Mouse (Mus musculus): Measurements from ENCODE around the gene Prpf31.

Gene Prpf31

GRCm38 (mm10) chr7:3629030-3629429 lies 755 bp upstream of the Prpf31 start:
- DNase-seq (ENCODE audit: low spot score in 2 of 2), result no peak

GRCm38 (mm10) chr7:3630478-3630815 lies 662 bp downstream of the Prpf31 start:
- DNase-seq (ENCODE audit: low spot score in 2 of 2), result no peak

- no peak for DNase-seq (ENCODE audit: low spot score in 2 of 2)
Observed at GRCm38 (mm10) chr7:3643412-3643811, 13.6 kb downstream of the Prpf31 start.

- no peak for DNase-seq (ENCODE audit: low spot score in 2 of 2)
Observed at GRCm38 (mm10) chr7:3643843-3644242, 14.1 kb downstream of the Prpf31 start.

- DNase-seq (ENCODE audit: low spot score in 2 of 2), result no peak
Observed at GRCm38 (mm10) chr7:3644348-3644671, 14.5 kb downstream of the Prpf31 start.

GRCm38 (mm10) chr7:3644672-3645487 lies 15.1 kb downstream of the Prpf31 start, which contains the start of gene Cnot3:
Gene Cnot3, plus strand, starts transcription at chr7:3645268.
- peak; percentile 99 to 100 for DNase-seq (ENCODE audit: low spot score in 2 of 2)

GRCm38 (mm10) chr7:3645488-3646025 lies 15.8 kb downstream of the Prpf31 start:
- peak in 1 of 2 experiments; percentile 57 for DNase-seq (ENCODE audit: low spot score in 2 of 2)

- no peak for DNase-seq (ENCODE audit: low spot score in 2 of 2)
Observed at GRCm38 (mm10) chr7:3646188-3646587, 16.4 kb downstream of the Prpf31 start.

- DNase-seq (ENCODE audit: low spot score in 2 of 2), result no peak
Observed at GRCm38 (mm10) chr7:3646641-3647040, 16.9 kb downstream of the Prpf31 start.

- DNase-seq (ENCODE audit: low spot score in 2 of 2), result no peak
Observed at GRCm38 (mm10) chr7:3656966-3657365, 27.2 kb downstream of the Prpf31 start.

- DNase-seq (ENCODE audit: low spot score in 2 of 2), result no peak
Observed at GRCm38 (mm10) chr7:3658578-3658977, 28.8 kb downstream of the Prpf31 start.

- DNase-seq (ENCODE audit: low spot score in 2 of 2), result no peak
Observed at GRCm38 (mm10) chr7:3664524-3665214, 34.9 kb downstream of the Prpf31 start.

GRCm38 (mm10) chr7:3665215-3666114 lies 35.7 kb downstream of the Prpf31 start, which contains the start of gene Leng1:
Gene Leng1, minus strand, starts transcription at chr7:3665840.
- DNase-seq (ENCODE audit: low spot score in 2 of 2), result peak; percentile 98 to 99

- no peak for DNase-seq (ENCODE audit: low spot score in 2 of 2)
Observed at GRCm38 (mm10) chr7:3666921-3667391, 37.2 kb downstream of the Prpf31 start.

- DNase-seq (ENCODE audit: low spot score in 2 of 2), result peak; percentile 82 to 90
Observed at GRCm38 (mm10) chr7:3674507-3675227, 44.9 kb downstream of the Prpf31 start.

GRCm38 (mm10) chr7:3675228-3675548 lies 45.4 kb downstream of the Prpf31 start:
- DNase-seq (ENCODE audit: low spot score in 2 of 2), result no peak

- no peak for DNase-seq (ENCODE audit: low spot score in 2 of 2)
Observed at GRCm38 (mm10) chr7:3676371-3676770, 46.6 kb downstream of the Prpf31 start.

GRCm38 (mm10) chr7:3677342-3677741 lies 47.6 kb downstream of the Prpf31 start, which contains the start of gene Tmc4:
Gene Tmc4, minus strand, starts transcription at chr7:3677553.
- DNase-seq (ENCODE audit: low spot score in 2 of 2), result no peak

GRCm38 (mm10) chr7:3683908-3684550 lies 54.2 kb downstream of the Prpf31 start:
- DNase-seq (ENCODE audit: low spot score in 2 of 2), result peak in 1 of 2 experiments; percentile 58

GRCm38 (mm10) chr7:3684698-3685097 lies 54.9 kb downstream of the Prpf31 start:
- DNase-seq (ENCODE audit: low spot score in 2 of 2), result no peak
